Mouse (Mus musculus) heart, adult 9 months (tissue): ENCODE measurements around the gene AC141477.1.

Experiments used
- DNase-seq, 2 experiments: peaks; one replicate each; pipeline ENCODE4 v3.0.0; 2022; ENCODE audit warnings: low spot score in 2 of 2

Gene AC141477.1

GRCm38 (mm10) chr10:76416811-76417210 lies 23.4 kb downstream of the AC141477.1 start:
- peak; percentile 51 to 75 for DNase-seq

DNA sequence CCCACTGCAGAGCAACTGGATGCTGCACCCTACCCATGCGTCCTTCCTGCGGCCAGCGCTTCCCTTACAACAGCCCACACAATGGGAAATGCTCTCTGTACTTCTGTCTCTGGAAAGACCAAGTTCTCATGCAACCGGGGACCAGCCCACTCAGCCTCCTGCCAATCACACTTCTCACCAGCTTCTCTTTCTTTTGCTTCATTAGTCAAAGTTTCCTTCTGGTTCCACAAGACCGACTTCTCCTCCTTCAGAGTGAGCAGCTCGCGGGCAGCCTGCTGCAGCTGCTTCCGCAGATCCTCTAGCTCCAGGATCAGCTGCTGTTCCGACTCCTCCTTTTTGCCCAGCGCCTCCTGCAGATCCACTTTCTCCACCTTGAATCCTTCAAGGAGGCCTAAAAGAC lies 31.7 kb downstream of the AC141477.1 start:
- no peak for DNase-seq

GRCm38 (mm10) chr10:76392596-76392995 lies 47.6 kb downstream of the AC141477.1 start:
- DNase-seq: no peak

DNA sequence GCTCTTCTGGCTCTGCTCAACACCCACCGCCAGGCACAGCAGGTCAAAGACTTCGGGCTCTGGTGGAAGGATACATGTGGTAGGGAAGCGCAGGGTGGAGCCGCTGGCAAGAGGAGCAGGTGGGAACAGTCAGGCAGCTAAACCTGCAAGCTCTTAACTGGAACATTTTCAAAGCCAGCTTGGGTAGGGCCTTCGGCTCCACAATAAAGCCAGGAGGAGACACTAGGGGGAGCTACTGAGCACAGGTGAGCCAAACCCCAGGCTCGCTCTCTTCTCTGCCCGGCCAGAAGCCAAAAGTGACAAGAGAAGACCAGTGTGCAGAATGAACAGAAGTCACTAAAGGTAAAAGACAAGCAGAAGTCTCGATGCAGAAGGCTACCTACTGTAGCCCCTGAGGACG lies 48.5 kb downstream of the AC141477.1 start:
- no peak for DNase-seq

- no peak for DNase-seq
Measured at GRCm38 (mm10) chr10:76391166-76391565, 49.1 kb downstream of the AC141477.1 start.
